Mouse (Mus musculus) adrenal gland, postnatal 36 days (tissue): ENCODE data around the gene Dennd1c. TPM values are rescaled to one million over a fixed set of nuclear protein-coding genes. Genes with fewer than 3 reads are reported as not detected.

Source experiments
- DNase-seq, 2 experiments: peaks; one replicate each; pipeline ENCODE4 v3.0.0; 2021; ENCODE audit warnings: mixed read lengths in 1 of 2
- long read RNA-seq, 2 experiments: library from polyadenylated mRNA; stranded (forward); transcript quantifications; one replicate each; pipeline ENCODE4 v2.0.0; 2021; ENCODE audit warnings: borderline sequencing depth in 2 of 2
- total RNA-seq, 2 experiments: library from RNA; stranded (reverse); gene quantifications; 2 replicates each; pipeline ENCODE4 v1.2.3; 2021

Dennd1c gene
- 1 to 10 TPM; 1.3 to 2.8 TPM for total RNA-seq
- long read RNA-seq, experiment 1, partial matches to known transcripts = 0 of 1 reads
- long read RNA-seq, experiment 1, other reads (novel, unspliced or antisense) = 1 of 1 reads
- long read RNA-seq, experiment 2 = 0 reads

DNA sequence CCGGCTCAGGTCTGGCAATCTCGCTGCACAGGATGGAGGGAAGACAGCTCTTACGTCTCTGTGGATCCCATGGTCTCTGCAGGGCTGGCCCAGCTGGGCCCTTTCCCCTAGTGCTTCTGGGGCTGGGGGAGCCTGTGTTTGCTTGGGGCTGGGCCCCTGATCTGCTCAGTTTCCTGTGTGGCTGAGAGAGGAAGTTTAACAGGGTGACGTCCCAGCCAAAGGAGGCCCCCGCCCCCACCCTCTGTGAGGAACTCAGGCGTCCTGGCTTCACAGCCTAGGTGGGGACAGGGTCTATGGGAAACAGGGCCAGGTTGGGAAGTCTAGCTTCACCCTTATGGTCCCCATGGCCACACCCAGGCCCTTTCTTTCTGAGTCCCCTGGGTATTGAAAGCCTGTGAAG lies at the start of gene Dennd1c:
TSS of gene Dennd1c (minus strand) at position 179 of the 400 bp plus-strand sequence.
- DNase-seq = no peak

DNA sequence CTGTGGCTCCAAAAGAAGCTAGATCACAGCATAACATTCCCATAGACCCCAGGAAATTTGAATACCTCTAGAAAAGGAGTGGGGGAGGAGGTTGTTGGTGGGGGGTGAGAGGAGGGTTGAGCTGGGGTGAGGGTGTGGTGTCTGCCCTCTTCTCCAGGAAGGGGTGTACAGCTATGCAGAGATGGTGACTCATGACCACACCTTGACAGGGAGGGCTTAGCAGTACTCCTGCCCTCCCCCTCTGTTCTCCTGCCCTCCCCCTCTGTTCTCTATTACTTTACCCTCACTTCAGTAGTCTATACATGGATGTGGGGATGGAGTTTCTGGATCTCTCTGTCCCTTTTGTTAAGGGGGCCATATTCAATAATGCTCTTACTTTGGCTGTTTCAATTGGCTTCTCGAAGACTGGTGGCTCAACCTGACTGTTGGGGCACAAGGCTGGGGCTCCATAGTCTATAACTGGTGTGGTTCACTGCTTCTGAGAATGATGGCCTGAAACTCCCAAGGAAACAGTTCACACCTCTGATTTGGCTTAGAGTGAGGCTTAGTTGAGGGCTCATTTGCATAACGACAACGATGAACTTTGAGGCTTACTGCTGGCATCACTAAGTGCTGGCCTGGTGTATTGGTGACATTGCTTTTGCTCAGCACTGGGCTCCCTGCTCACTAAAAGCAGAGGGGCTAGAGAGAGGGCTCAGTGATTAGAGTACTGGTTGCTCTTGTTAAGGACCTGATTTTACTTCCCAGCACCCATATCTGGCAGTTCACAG lies 47.7 kb upstream of the Dennd1c start:
- DNase-seq = no peak

DNA sequence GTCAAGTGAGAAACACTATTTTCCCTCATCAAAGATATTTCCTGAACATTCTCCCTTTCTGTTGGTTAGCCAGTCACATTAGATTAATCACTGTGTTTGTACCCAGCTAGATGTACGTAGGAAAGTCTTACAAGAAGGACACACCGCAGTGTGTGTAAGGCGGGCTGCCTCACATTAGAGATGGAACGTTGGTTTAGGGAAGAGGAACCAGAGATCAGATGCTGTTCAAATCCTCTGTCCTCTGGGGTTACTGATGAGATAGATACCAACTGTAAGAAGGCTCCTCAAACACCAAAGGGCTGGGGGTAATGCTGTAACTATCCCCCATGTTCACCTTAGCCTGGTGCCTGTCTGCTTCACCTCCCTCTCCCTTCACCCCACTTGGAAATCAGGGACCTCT lies 46.5 kb upstream of the Dennd1c start:
- no peak for DNase-seq

DNA sequence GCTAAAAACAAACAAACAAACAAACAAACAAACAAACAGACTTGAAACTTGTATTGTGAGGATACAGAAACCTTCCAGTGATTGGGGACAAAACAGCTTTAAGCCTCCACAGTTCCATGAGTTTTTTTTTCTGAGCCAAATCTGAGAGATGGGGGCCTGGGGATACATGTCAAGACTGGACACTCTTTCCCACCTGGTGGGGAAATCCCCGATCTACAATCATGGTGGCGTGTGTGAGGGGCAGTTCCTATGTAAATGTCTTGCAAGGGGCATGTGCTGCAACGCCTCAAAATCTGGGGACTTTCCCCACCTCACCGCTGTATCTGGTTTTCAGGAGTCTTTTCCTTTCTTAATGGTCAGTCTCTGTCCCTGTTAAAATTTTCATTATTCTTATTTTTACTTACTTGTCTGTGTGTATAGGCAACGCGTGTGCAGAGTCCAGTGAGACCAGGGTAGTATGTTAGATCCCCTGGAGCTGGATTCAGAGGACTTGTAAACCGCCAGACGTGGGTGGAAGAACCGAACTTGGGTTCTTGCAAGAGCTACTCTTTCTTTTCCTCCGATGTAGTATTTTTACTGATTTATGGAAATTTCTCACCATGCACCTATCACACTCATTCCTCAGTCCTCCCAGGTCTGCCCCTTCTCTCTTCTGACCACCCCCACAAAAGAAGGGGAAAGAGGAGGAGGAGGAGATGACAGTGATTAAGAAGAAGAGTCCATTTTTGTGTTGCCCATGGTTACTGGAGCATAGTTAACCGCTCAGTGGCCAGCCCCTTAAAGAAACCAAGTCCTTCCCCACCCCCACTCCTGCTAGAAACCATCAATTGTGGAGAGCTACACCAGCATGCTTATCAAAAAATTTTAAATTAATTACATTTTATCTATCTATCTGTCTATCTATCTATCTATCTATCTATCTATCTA lies 45.1 kb upstream of the Dennd1c start:
- no peak for DNase-seq

DNA sequence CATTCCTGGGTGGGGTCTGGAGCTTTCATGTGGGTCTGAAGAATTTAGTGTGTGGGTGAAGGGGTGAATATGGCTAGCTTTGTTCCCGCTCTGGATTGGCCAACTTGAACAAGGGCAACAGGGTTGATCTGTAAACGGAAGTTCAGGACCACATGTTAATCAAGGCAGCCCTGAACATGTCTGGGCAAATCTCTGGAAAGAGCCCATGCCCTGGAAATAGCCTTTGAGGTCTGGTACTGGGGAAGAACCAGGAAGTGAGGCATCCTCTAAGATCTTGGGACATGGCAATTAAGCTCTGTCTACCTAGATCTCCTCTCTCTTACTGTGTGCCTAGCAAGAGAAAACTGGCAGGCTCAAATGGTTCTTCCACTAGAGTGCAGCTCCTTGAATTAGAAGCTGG lies 43.5 kb upstream of the Dennd1c start:
- DNase-seq = no peak

DNA sequence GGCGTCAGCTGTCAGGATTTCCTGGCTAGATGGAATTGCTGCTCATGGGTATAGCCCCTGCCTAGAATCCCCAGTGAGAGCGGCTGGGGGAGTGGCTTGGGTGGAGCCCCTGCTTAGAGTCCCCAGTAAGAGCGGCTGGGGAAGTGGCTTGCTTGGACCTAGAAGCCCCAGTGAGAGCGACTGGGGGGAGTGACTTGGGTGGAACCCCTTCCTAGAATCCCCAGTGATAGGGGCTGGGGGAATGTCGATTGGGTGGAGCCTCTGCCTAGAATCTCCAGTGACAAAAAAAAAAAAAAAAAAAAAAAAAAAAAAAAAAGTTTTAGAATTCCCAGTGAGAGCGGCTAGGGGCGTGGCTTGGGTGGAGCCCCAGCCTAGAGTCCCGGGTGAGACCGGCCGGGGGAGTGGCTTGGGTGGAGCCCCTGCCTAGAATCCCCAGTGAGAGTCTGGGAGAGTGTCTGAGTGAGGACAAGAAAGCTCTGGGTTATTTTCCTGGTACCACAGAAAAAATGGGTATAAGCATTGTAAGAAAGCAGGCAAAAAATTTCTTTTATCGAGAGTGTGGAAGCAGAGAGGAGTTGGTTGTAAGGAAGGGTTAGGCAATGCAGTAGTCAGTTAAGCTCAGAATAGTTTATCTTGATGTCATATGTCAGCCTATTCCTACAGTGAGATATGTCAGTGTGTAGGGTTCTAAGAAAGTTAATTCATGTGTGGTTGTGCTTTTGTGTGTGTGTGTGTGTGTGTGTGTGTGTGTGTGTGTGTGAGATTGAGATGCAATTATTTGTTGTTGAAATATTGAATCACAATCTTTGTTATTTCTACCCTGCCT lies 40.4 kb upstream of the Dennd1c start:
- peak; percentile 32 to 59 for DNase-seq

DNA sequence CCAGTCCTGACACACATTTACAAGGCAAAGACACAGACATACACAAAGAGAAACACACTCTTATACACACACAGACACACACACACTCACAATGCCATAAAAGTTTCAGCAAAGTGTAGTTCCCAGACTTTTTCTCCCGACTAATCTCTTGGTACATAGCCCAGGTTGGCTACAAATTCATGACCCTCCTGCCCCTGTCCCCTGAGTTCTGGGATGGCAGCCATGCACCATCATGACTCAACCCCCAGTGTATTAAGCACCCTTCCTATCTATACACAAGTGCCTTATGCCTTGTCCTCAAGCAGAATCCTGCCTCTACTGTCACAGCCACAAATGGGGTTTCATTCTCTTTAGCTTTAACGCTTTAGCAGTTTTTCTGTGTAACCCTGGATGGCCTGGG lies 38.5 kb upstream of the Dennd1c start:
- peak in 1 of 2 experiments; percentile 18 for DNase-seq

DNA sequence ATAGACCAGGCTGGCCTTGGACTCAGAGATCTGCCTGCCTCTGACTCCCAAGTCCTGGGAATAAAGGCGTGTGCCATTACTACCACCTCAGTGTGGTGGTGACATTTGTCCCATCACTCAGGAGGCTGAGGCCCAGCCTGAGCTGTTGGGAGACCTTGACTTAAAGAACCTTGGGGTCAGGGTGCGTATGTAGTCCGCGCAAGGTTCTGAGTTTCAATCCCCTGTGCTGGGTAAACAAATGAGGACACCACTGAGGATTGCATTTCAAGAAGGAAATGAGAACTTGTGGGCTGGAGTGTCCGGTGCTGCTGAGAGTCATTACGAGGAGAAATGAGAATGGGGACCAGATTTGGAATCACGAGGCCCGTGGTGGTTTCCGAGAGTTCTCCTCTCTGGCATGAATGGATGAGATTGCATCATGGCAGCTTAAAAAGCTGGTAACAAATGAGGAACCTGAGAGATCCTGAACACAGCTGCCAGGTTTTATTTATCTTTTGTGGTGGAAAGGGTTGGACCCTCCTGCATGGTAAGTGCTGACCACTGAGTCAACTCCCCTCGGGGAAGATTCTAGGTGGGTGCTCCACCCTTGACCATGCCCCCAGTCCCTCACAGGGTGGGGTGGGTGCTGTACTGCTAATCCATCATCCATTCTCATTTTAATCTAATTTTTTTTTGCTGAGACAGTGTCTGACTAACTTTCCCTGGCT lies 34.6 kb upstream of the Dennd1c start:
- DNase-seq = peak in 1 of 2 experiments; percentile 14

DNA sequence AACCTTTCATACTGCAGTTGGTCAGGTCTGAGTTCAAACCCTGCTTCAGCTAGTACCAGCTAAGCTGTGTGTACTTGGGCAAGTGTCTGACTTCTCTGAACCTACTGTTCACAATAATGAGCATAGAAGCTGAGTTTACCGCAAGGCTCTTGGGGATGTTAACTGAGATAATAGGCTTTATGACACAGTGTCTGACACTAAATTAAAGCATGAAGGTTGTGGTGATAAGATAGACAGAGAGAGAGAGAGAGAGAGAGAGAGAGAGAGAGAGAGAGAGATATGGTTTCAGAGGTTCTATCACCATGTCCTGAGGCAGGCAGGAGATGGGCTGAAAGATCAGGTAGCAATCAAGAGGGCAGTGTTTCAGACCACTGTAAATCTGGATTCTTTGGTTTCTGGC lies 31.7 kb upstream of the Dennd1c start:
- no peak for DNase-seq

DNA sequence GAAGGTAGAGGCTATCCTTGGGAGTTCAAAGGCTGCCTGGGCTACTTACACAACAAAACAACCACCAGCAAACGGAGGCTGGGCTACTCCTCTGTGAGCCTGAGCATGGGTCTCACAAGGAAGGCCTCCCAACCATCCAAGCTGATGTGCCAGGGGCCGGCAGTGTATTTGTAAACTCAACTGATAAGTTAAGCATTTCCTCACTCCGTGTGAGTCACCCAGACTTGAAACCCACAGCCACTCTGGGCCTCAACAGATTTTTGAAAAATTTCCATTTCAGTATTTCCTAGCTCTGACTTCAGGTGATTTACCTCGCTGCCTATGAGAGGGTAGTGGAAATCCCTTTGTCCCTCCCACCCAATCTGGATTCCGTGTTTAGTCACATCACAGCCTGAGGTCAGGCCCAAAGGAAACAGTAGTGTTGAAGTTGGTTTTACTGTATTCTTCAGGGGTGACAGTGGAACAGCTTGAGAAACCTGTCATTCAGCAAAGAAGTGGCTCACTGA lies 30.4 kb upstream of the Dennd1c start:
- DNase-seq = no peak

DNA sequence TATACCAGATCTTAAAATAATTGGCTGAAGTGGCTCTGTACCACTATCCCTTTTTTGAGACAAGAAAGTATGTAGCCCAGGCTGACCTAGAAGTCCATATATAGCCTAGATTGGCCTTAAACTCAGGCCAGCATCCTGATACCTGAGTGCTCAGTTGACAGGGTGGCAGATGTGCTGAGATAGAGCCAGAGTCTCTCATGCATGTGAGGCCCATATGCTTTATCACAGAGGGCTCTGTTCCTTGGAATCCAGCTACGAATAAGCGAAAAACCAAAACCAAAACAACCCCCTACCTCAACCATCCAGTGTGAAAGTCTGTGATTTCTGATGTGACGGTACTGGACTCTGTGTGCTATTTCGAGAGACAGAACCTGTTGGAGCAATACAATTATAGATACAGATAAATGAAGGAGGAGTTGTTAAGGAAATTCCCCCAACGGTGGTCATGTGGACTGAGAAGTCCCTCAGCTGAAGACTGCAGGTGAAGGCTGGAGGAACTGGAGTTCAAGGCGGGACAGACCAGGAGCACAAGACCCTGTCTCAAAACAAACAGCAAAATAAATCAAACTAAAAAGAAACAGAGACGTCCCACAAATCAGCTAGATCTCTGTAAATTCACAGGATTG lies 29.8 kb upstream of the Dennd1c start:
- no peak for DNase-seq

DNA sequence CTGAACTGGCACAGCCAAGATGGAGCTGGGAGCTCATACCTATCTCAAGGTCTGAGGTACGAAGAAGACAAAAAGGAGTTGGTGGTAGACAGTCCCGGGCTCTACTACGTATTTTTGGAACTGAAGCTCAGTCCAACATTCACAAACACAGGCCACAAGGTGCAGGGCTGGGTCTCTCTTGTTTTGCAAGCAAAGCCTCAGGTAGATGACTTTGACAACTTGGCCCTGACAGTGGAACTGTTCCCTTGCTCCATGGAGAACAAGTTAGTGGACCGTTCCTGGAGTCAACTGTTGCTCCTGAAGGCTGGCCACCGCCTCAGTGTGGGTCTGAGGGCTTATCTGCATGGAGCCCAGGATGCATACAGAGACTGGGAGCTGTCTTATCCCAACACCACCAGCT lies 28.8 kb upstream of the Dennd1c start:
- DNase-seq = no peak

DNA sequence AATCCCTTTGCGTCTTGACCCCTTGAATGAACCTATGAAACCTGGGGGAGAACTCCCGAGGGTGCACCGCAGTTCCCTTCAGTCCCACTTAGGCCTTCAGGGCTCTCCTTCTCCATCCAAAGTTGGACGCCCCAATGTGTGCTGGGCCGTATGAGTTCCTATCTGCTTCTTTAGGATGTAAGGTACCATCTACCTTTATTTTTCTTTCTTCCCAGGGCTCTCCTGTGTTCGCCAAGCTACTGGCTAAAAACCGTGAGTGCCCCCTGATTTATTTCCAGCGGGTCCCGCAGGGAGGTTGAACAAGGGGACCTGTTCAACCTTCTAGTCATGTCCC lies 27.7 kb upstream of the Dennd1c start:
- DNase-seq = no peak

DNA sequence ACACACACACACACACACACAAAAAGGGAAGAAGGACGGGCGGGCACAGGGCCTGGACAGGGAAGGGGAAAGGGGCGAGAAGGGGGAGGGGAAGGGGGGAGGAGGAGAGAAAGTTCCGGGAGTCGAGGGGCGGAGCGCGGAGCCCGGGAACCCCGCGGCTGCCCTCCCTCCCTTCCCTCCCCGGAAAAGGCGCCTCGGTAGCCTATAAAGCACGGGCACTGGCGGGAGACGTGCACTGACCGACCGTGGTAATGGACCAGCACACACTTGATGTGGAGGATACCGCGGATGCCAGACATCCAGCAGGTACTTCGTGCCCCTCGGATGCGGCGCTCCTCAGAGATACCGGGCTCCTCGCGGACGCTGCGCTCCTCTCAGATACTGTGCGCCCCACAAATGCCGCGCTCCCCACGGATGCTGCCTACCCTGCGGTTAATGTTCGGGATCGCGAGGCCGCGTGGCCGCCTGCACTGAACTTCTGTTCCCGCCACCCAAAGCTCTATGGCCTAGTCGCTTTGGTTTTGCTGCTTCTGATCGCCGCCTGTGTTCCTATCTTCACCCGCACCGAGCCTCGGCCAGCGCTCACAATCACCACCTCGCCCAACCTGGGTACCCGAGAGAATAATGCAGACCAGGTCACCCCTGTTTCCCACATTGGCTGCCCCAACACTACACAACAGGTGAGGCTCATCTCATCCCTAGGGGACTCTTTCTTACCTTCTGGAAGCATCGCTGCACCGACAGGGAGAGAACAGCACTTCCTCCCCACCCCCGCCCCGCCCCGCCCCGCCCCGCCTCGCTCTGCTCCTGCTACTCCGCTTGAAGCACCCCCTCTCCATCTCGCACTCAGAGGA lies 27.1 kb upstream of the Dennd1c start, which contains the start of gene Tnfsf9:
TSS of gene Tnfsf9 (plus strand) at position 145 of the 854 bp plus-strand sequence.
- DNase-seq = peak in 1 of 2 experiments; percentile 43

DNA sequence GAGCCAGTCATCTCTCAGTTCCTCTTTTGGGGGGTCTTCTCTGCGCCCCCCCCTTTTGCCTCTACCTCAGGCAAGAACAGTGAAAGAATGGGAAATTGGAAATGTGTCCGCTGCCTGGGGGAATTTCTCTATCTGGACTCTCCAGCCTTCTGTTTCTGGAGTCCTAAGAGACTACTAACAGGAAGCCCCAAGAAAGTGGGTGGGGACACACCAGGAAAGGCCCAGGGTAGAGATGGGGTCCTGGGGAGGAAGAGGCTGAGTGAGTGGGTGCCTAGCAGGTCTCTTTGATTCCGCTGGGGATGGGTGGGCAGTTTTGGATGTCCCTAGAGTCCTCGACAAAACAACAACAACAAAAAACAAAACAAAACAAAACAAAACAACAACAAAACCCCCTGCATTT lies 26.2 kb upstream of the Dennd1c start:
- DNase-seq = no peak

DNA sequence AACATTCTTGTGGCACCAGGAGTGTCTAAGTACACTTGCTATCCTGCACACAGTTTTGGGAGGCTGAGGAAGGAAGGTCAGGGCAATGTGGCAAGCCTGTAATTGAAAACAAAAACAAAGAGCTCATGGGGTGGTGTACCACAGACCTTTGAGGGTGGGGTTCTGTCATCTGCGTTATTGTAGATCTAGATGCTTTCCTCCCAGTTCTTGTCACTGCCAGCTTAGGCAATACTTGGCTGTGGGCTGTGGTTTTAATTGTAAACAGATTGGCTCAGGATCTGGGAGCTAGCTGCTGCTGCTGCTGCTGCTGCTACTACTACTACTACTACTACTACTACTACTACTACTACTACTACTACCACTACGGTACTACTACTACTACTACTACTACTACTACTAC lies 24.0 kb upstream of the Dennd1c start:
- DNase-seq = no peak

DNA sequence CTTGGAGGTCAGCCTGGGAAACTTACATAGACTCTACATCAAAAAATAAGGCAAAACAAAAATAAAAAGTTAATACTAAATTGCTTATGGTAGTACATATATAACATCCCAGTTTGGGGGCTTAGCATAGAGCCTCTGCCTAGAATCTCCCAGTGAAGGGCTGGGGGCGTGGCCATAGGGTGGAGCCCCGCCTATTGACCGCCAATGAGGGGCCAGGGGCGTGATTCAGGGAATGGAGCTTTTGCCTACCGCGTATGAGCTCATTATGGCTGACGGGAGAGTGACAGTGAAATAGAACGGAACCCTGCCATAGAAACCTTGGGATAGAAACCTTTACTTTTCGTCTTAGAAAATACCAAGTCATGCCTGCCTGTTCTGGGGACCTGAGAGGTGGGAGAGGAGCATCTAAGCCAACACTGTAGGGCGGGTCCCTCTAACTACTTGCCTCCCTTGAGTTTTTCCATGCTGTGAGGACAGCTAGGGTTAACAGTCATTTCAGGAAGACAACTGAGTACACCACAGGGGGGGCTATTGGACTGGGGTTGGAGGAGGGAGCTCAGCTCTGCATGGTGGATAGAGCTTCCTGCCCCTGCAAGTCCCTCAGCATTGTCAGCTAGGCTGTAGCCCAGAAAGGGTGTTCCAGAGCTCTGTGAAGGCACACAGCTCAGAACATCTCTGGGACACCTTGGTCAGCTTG lies 21.5 kb upstream of the Dennd1c start:
- DNase-seq = peak in 1 of 2 experiments; percentile 46

DNA sequence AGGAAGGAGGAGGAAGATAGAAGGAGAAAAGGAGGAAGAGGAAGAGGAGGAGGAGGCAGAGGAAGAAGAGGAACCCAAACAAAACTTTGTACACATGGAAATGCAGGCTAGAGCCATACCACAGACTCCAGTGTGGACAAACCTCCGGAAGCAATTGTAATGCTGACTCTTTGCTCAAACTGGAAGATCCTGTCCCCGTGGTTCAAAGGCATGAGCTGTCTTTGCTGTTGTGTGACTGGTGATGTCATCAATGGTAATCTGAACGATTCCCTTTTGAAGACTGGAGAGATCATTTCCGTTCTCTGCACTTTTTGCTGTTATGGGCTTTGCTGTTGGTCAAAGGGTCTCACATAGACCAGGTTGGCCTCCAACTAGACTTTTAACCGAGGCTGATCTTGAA lies 20.0 kb upstream of the Dennd1c start:
- DNase-seq = no peak

DNA sequence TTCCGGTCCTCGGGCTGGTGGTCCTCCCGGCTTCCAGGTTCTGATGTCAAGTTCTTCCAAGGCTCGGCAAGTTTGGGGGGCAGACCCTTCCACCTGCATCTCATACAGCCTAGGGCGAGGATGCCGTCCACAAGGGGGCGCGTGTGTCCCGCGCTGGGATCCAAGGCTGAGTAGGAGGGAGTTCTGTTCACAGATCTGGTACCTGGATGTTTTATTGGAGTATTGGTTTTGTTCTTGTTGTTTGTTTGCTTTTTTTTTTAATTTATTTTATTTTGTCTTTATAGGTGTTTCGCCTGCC lies 18.3 kb upstream of the Dennd1c start:
- peak; percentile 86 to 91 for DNase-seq
